Mouse (Mus musculus): Measurements from ENCODE around the gene Rapgef1. TPM values are rescaled to one million over a fixed set of nuclear protein-coding genes. Genes with fewer than 3 reads are reported as not detected.

Rapgef1 gene
- polyA plus RNA-seq, 1 experiment: 75.1 TPM

GRCm38 (mm10) chr2:29622126-29623005, 2.8 kb downstream of the Rapgef1 start:
- H3K4me3 ChIP-seq (ENCODE audit: extremely low read depth, insufficient read depth, insufficient read length): peak overlapping the region; percentile 40
- no peaks in the 10 kb centered on the region for H3K27me3 ChIP-seq (ENCODE audit: control insufficient read depth, insufficient read depth, low read length)

GRCm38 (mm10) chr2:29623247-29624090, 3.9 kb downstream of the Rapgef1 start:
- Histone ChIP-seq H3K4me1 (ENCODE audit: control insufficient read depth, insufficient read depth, insufficient read length) (peaks cover 56% of the 10 kb centered on the region; the same call in 1 of the 2 replicates), H3K4me3 (ENCODE audit: extremely low read depth, insufficient read depth, insufficient read length) (no peak overlapping the region), H3K27me3 (ENCODE audit: control insufficient read depth, insufficient read depth, low read length) (no peaks in the 10 kb centered on the region), H3K27ac (ENCODE audit: insufficient read depth, low read length) (peak overlapping the region; percentile 93), H3K36me3 (ENCODE audit: control insufficient read depth, insufficient read depth, low read length) (no peaks in the 10 kb centered on the region)
- no peak for DNase-seq (ENCODE audit: low read depth in 1 of 2, low spot score in 2 of 2)
- WGBS: 61% methylated on average over 9 of the region's 9 CpGs
- TF ChIP-seq POLR2A (IDR thresholded peaks at IDR 0.05; ENCODE audit: low read depth, low read length) (no peak), CTCF (IDR thresholded peaks at IDR 0.05; ENCODE audit: extremely low read depth, insufficient read depth, insufficient read length, insufficient replicate concordance) (no peak)

More at GRCm38 (mm10) chr2:29622126-29623005, 2.8 kb downstream of the Rapgef1 start:
- peak; percentile 37; the same call in 1 of the 2 replicates for TF ChIP-seq POLR2A (IDR thresholded peaks at IDR 0.05; ENCODE audit: low read depth, low read length)
- TF ChIP-seq CTCF (IDR thresholded peaks at IDR 0.05; ENCODE audit: extremely low read depth, insufficient read depth, insufficient read length, insufficient replicate concordance): no peak
- H3K27ac ChIP-seq (ENCODE audit: insufficient read depth, low read length): peak overlapping the region; percentile 93
- peaks cover 45% of the 10 kb centered on the region; the same call in 1 of the 2 replicates for H3K4me1 ChIP-seq (ENCODE audit: control insufficient read depth, insufficient read depth, insufficient read length)
- 48% methylated on average over 10 of the region's 10 CpGs for WGBS
- no peaks in the 10 kb centered on the region for H3K36me3 ChIP-seq (ENCODE audit: control insufficient read depth, insufficient read depth, low read length)
- DNase-seq (ENCODE audit: low read depth in 1 of 2, low spot score in 2 of 2): peak in 1 of 2 experiments; percentile 46

- H3K27me3 ChIP-seq (ENCODE audit: control insufficient read depth, insufficient read depth, low read length): no peaks in the 10 kb centered on the region
- DNase-seq (ENCODE audit: low read depth in 1 of 2, low spot score in 2 of 2): peak; percentile 68 to 78
- H3K36me3 ChIP-seq (ENCODE audit: control insufficient read depth, insufficient read depth, low read length): no peaks in the 10 kb centered on the region
- H3K4me1 ChIP-seq (ENCODE audit: control insufficient read depth, insufficient read depth, insufficient read length): peaks cover 62% of the 10 kb centered on the region
- H3K27ac ChIP-seq (ENCODE audit: insufficient read depth, low read length): peak overlapping the region; percentile 93
- no peak overlapping the region for H3K4me3 ChIP-seq (ENCODE audit: extremely low read depth, insufficient read depth, insufficient read length)
- 0 out of 2 replicates have a peak, but pooled peaks have one; percentile 0 for TF ChIP-seq POLR2A (IDR thresholded peaks at IDR 0.05; ENCODE audit: low read depth, low read length)
- TF ChIP-seq CTCF (IDR thresholded peaks at IDR 0.05; ENCODE audit: extremely low read depth, insufficient read depth, insufficient read length, insufficient replicate concordance): no peak
- 16% methylated on average over 4 of the region's 4 CpGs for WGBS
These were observed 4.6 kb downstream of the Rapgef1 start for GRCm38 (mm10) chr2:29624091-29624608.

GRCm38 (mm10) chr2:29624739-29625138, 5.2 kb downstream of the Rapgef1 start:
- TF ChIP-seq POLR2A (IDR thresholded peaks at IDR 0.05; ENCODE audit: low read depth, low read length) (no peak), CTCF (IDR thresholded peaks at IDR 0.05; ENCODE audit: extremely low read depth, insufficient read depth, insufficient read length, insufficient replicate concordance) (no peak)
- Histone ChIP-seq H3K27ac (ENCODE audit: insufficient read depth, low read length) (peak overlapping the region; percentile 93), H3K4me3 (ENCODE audit: extremely low read depth, insufficient read depth, insufficient read length) (no peak overlapping the region), H3K27me3 (ENCODE audit: control insufficient read depth, insufficient read depth, low read length) (no peaks in the 10 kb centered on the region), H3K36me3 (ENCODE audit: control insufficient read depth, insufficient read depth, low read length) (no peaks in the 10 kb centered on the region), H3K4me1 (ENCODE audit: control insufficient read depth, insufficient read depth, insufficient read length) (peaks cover 65% of the 10 kb centered on the region)
- WGBS: 17% methylated on average over 5 of the region's 5 CpGs
- peak; percentile 64 to 87 for DNase-seq (ENCODE audit: low read depth in 1 of 2, low spot score in 2 of 2)

GRCm38 (mm10) chr2:29625573-29626200, 6.2 kb downstream of the Rapgef1 start:
- no peak for DNase-seq (ENCODE audit: low read depth in 1 of 2, low spot score in 2 of 2)
- Histone ChIP-seq H3K36me3 (ENCODE audit: control insufficient read depth, insufficient read depth, low read length) (no peaks in the 10 kb centered on the region), H3K27ac (ENCODE audit: insufficient read depth, low read length) (peak overlapping the region; percentile 93), H3K27me3 (ENCODE audit: control insufficient read depth, insufficient read depth, low read length) (no peaks in the 10 kb centered on the region), H3K4me1 (ENCODE audit: control insufficient read depth, insufficient read depth, insufficient read length) (peaks cover 72% of the 10 kb centered on the region), H3K4me3 (ENCODE audit: extremely low read depth, insufficient read depth, insufficient read length) (no peak overlapping the region)
- TF ChIP-seq POLR2A (IDR thresholded peaks at IDR 0.05; ENCODE audit: low read depth, low read length): no peak
- TF ChIP-seq CTCF (IDR thresholded peaks at IDR 0.05; ENCODE audit: extremely low read depth, insufficient read depth, insufficient read length, insufficient replicate concordance): no peak
- WGBS: 91% methylated on average over 8 of the region's 8 CpGs

- no peak for TF ChIP-seq POLR2A (IDR thresholded peaks at IDR 0.05; ENCODE audit: low read depth, low read length)
- TF ChIP-seq CTCF (IDR thresholded peaks at IDR 0.05; ENCODE audit: extremely low read depth, insufficient read depth, insufficient read length, insufficient replicate concordance): no peak
- DNase-seq (ENCODE audit: low read depth in 1 of 2, low spot score in 2 of 2): no peak
- Histone ChIP-seq H3K27ac (ENCODE audit: insufficient read depth, low read length) (no peak overlapping the region), H3K36me3 (ENCODE audit: control insufficient read depth, insufficient read depth, low read length) (no peaks in the 10 kb centered on the region), H3K4me1 (ENCODE audit: control insufficient read depth, insufficient read depth, insufficient read length) (peaks cover 76% of the 10 kb centered on the region), H3K4me3 (ENCODE audit: extremely low read depth, insufficient read depth, insufficient read length) (no peak overlapping the region), H3K27me3 (ENCODE audit: control insufficient read depth, insufficient read depth, low read length) (no peaks in the 10 kb centered on the region)
- 87% methylated on average over 3 of the region's 3 CpGs for WGBS
These were observed 7.8 kb downstream of the Rapgef1 start for GRCm38 (mm10) chr2:29627337-29627736.

All from spleen, adult 2 months (tissue).